ENCODE assay signal across 9 mouse cellular contexts in the genomic region with DNA sequence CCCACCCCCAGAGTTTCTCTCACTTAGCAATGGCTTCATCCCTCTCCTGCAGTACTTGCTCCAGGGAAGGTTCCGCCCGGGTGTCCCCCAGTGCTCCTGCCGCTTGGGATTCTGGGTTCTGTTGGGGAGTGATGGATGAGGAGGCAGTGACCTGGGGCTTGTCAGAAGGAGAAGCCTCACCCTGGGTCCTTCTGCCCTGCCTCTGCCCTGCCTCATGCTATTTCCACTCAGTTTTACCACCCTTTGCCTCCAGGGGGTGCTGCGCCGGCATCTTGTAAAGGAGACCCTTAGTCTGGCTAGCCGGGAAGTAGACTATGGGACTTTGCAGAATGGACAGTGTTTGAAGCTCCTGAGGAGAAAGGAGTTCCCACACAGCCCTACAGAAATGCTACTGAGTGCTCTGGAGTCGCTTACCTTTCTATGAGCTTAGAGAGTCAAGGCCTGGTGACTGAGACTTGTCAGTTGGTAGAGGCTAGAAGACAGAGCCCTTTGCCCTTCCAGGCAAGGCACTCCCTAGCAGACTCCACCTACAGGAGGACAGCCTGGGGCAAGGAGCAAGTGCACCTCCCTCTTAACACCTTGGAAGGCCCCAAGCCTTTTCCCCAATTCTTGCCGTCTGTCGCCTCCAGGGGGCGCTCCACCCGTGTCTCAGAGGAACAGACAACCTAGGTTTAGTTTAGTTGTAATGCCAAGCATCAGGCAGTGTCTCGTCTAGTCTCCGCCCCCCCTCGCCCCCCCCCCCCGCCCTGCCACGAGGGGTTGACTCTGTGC. TPM values are rescaled to one million over a fixed set of nuclear protein-coding genes. Genes with fewer than 3 reads are reported as not detected.
DNase-seq lines count a peak whose midpoint lies in the region; ATAC-seq and TF ChIP-seq lines count a peak whose summit lies in the region.
"Had no signal": no experiment of that assay in that cellular context is flagged by ENCODE, and none has a peak within 500 bp of the region (broad histone marks: within the 10 kb centered on the region; RNA-seq: fewer than 3 reads in every experiment).

No protein-coding gene starts in this region.

- H3K27ac ChIP-seq in layer of hippocampus, adult 2 months = no peak overlapping the region
- H3K27ac ChIP-seq in limb, embryonic 13.5 days = no peak overlapping the region

- H3K27me3 ChIP-seq in limb, embryonic 13.5 days = no peaks in the 10 kb centered on the region; the same call in 1 of the 2 replicates

- H3K9ac ChIP-seq in limb, embryonic 13.5 days = peak overlapping the region; percentile 54; the same call in 1 of the 2 replicates

- peak; percentile 55 to 81 for DNase-seq in layer of hippocampus, adult 2 months (ENCODE audit: low spot score in 2 of 2)
- no peak for DNase-seq in layer of hippocampus, adult 9-10 months (ENCODE audit: low spot score)
- DNase-seq in cerebellum, adult 18-20 months = peak; percentile 82 to 87
- peak; percentile 55 to 67 for DNase-seq in gastrocnemius, adult 8-10 months (ENCODE audit: low spot score in 2 of 2)
- peak; percentile 93 for DNase-seq in induced T-regulatory cell, adult 2 months (ENCODE audit: low read depth)
- peak; percentile 83 for DNase-seq in neural tube, embryonic 10.5 days (ENCODE audit: extremely low spot score, low spot score)
- peak; percentile 92 for DNase-seq in testis, postnatal 10 days (ENCODE audit: low spot score)

- H3K4me1 ChIP-seq in limb, embryonic 13.5 days = peaks cover 36% of the 10 kb centered on the region

- H3K4me3 ChIP-seq in layer of hippocampus, adult 2 months = no peak overlapping the region
- peak overlapping the region; percentile 10; the same call in 1 of the 2 replicates for H3K4me3 ChIP-seq in limb, embryonic 13.5 days

- peak; percentile 72 for TF ChIP-seq CTCF in layer of hippocampus, adult 2 months (conservative IDR thresholded peaks at IDR 0.05)

- peaks cover 3% of the 10 kb centered on the region; the same call in 1 of the 2 replicates for H3K36me3 ChIP-seq in limb, embryonic 13.5 days

- H3K9me3 ChIP-seq in limb, embryonic 13.5 days = no peaks in the 10 kb centered on the region

- peak overlapping the region; percentile 50 for H3K4me2 ChIP-seq in limb, embryonic 13.5 days (replicated peaks)

- 2% methylated on average over 14 of the region's 16 CpGs for WGBS in limb, embryonic 13.5 days

- ATAC-seq in limb, embryonic 13.5 days (ENCODE audit: low FRiP score, low read depth) = no peak

RNA-seq across cellular contexts. Expression of gene Abhd11, which starts 3.9 kb away (rescaled TPM):
- 10 to 100 TPM; 30.0 to 32.7 TPM for total RNA-seq in layer of hippocampus, adult 2 months (2021)
- 10 to 100 TPM; 38.5 to 54.3 (median 46.0) TPM for total RNA-seq in gastrocnemius, adult 8-10 months (2022)
- 51.7 and 55.1 TPM in 2 replicates for polyA plus RNA-seq in limb, embryonic 13.5 days (2015; fragmentation: Nextera tagmentation; extraction: Ambion mirVana)

RNA-seq across cellular contexts. Expression of gene Stx1a, which starts 10.4 kb away (rescaled TPM):
- total RNA-seq in layer of hippocampus, adult 2 months (2021) = 10 to 100 TPM; 92.3 to 97.6 TPM
- 1 to 10 TPM in 1 of 4 experiments, under 1 TPM in 3; 0.22 to 1.3 (median 0.39) TPM for total RNA-seq in gastrocnemius, adult 8-10 months (2022)
- 11.7 and 13.1 TPM in 2 replicates for polyA plus RNA-seq in limb, embryonic 13.5 days (2015; fragmentation: Nextera tagmentation; extraction: Ambion mirVana)

RNA-seq across cellular contexts. Expression of gene Cldn3, which starts 26.8 kb away (rescaled TPM):
- under 1 TPM in 1 of 2 experiments, not detected in 1; 0.37 TPM for total RNA-seq in layer of hippocampus, adult 2 months (2021)
- total RNA-seq in gastrocnemius, adult 8-10 months (2022) = not detected
- polyA plus RNA-seq in limb, embryonic 13.5 days (2015; fragmentation: Nextera tagmentation; extraction: Ambion mirVana) = 8.1 and 8.4 TPM in 2 replicates
- total RNA-seq: common myeloid progenitor, adult 5-6 weeks had no signal

RNA-seq across cellular contexts. Expression of gene Dnajc30, which starts 51.1 kb away (rescaled TPM):
- 10 to 100 TPM; 39.1 to 43.1 TPM for total RNA-seq in layer of hippocampus, adult 2 months (2021)
- total RNA-seq in gastrocnemius, adult 8-10 months (2022) = 10 to 100 TPM; 24.3 to 26.8 (median 25.8) TPM
- polyA plus RNA-seq in limb, embryonic 13.5 days (2015; fragmentation: Nextera tagmentation; extraction: Ambion mirVana) = 35.5 and 35.7 TPM in 2 replicates

RNA-seq across cellular contexts. Expression of gene Bud23, which starts 51.9 kb away (rescaled TPM):
- total RNA-seq in layer of hippocampus, adult 2 months (2021) = 10 to 100 TPM; 49.9 to 53.4 TPM
- total RNA-seq in gastrocnemius, adult 8-10 months (2022) = 10 to 100 TPM; 25.7 to 36.4 (median 29.8) TPM
- 143 and 145 TPM in 2 replicates for polyA plus RNA-seq in limb, embryonic 13.5 days (2015; fragmentation: Nextera tagmentation; extraction: Ambion mirVana)

Comparison
In these comparisons a context has a peak if more than half of its experiments do, and no peak if none do; other contexts are left out.
1. RNA of gene Stx1a, which starts 10.4 kb away (total RNA-seq): 92.3 to 97.6 TPM in layer of hippocampus, adult 2 months; 0.22 to 1.3 TPM in gastrocnemius, adult 8-10 months; every median in the first group is over 10 times any median in the second.